Mouse (Mus musculus) T-helper 17 cell (primary cell): ENCODE results near the gene Muc4.

Source experiments
- in situ Hi-C, 2 experiments: fragments of 300-600 bp; cut with MboI, MseI; formaldehyde crosslinking; loops; 1 replicate in 1 of 2; 2 replicates in 1 of 2; pipeline ENCODE4 v1.15.1; 2025; ENCODE audit warnings: high pct_unique_total_duplicates in 2 of 2

The Muc4 gene

DNA sequence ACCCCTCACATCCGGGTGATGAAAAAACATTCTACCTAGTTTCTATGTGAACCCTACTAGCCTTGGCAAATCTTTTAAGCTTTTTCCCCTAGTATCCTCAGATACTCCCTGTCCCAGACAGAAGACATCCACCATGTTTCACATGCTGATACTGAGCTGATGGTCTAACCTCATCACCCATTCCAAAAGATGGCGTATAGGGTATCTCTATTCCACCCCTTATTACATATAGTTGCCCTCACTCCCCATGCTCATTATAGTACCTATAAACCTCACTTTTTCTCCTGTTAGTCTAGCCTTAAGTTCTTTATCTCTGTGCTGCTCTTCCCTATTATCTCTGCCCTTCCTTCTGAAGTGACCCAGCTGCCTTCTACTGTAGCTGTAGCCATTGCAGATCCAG lies at the start of gene Muc4:
Muc4 (plus strand) TSS at position 301 of the 400 bp plus-strand sequence.
- in situ Hi-C loops = no loop called here

DNA sequence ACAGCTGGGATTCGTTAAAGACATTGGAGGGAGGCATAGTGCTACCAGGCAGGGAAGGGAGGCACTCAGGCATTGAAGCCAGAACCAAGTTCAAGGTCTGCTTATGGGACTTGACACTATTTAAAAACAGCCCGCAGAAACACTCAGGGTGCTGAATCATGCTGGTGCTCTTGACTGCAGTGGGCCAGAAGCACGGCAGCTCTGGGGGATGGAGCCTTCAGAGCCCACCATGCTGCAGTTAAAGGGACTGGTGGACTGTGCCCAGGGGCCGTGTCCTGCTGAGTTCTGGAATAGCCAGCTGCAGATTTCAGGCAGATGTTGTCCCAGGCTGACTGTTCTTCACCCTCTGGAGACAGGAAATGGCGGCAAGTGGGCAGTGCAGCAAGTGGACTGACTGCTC lies 49.7 kb upstream of the Muc4 start:
- in situ Hi-C loops = loop anchor here in 1 of 2 experiments (5.0 kb wide), 1 partner anchor 34 kb away; no protein-coding TSS in a partner anchor

DNA sequence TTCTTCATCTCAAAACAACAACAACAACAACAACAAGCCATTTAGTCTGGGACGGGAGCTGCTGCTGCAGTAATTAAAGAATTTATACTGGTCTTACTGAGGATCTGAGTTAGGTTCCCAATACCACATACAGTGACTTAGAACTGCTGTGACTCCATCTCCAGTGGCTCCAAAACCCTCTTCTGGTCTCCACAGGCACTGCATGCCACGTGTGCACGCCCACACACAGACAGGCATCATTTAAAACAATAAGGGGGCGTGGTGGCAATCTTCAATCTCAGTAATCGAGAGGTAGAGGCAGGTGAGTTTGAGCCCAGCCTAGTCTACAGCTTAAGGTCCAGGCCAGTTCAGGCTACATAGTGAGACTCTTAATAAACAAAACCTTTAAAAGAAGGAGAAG lies 48.5 kb upstream of the Muc4 start:
- in situ Hi-C loops = loop anchor here in 1 of 2 experiments (5.0 kb wide), 1 partner anchor 35 kb away; no protein-coding TSS in a partner anchor

DNA sequence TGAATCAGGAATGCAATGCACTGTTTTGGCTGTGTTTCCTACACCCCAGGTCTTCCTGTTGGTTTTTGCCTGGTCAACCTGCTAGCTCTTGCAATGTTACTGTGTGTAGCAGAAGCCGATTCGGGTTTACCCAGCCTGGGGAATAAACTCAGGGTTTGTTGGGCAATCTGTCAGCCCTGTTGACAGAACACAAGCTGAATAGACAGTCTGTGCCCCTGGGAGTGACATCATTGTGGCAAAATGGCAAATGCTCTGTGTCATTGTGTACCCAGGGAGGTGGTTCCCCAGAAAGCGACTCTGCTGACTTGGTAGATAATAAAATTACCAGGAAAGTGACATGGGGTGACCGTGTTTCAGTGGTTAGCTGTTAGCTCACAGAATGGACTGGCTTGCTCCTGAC lies 46.9 kb upstream of the Muc4 start:
- in situ Hi-C loops = loop anchor here in 1 of 2 experiments (5.0 kb wide), 1 partner anchor 36 kb away; no protein-coding TSS in a partner anchor

DNA sequence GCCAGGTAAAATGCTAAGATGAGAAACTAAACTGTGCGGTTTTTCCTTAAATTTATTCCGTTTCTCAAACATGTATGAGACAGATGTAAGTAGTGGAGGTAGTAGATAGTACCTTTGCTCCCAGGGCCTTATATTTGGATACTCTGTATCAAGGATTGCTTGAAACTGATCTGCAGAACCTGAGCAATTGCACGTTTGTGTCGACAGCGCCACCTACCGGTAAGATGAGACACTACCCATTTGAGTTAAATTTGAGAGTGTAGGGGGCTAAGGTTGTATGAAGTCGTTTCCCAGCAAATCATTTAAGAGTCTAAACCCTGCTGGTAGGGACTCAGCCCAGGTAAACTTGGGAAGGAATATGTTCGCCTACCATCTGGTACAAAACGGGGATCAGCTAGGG lies 46.2 kb upstream of the Muc4 start:
- in situ Hi-C loops = loop anchor here in 1 of 2 experiments (5.0 kb wide), 1 partner anchor 37 kb away; no protein-coding TSS in a partner anchor

DNA sequence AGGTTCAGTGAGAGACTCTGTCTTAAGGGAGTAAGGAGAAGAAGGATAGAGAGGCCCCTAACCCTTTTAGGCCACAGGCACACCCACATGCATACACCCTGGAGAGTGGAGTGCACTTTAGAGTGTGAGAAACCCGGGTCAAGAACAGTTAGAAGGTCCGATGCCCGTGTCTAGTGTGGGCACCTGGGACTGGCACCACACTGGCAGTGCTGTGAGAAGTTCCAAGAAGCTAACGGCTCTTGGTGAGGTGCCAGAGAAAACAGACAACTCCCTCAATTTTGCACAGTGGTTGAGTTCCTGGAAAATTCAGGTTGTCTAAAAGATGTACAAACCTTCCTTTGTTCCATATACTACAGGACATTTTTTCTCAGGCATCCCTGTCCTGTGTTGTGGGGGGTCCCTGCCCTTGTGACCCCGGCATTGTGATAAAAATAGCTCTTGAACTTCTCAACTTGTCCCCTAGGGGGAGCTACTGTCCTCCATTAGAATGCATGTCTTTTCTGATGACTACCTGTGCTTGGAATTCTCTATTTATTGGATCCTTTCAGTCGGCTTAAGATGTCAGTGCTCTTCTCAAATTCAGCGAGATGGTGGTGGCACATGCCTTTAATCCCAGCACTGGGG lies 38.7 kb upstream of the Muc4 start:
- in situ Hi-C loops = no loop called here

DNA sequence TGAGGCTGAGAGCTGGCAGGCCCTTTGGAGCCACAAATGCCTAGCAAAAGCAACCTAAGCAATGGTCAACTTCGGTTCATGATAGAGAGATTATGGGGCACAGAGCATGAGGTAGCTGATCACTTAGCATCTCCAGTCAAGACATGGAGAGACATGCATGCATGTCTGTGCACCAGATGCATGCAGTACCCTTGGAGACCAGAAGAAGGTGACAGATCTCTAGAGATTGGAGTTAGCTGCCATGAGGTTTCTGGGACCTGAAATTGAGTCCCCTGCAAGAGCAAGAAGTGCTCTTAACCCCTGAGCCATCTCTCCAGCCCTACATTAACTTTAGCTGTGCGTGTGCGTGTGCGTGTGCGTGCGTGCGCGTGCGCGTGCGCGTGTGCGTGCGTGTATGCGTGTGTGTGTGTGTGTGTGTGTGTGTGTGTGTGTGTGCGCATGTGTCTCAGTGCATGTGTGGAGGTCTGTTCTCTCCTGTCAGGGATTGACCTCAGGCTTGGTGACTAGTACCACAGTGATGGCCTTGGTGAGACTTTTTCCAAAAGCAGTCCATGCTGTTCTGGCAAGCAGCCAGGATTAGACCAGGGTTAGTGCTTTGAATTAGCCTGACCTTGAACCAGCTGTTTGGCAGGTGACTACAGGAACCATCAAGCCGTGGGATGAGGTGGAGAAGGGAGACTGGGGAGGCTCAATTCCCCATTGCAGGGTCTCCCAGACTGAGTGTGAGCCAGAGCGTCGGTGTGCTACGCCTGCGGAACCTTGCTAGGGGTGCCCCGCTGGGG lies 37.8 kb upstream of the Muc4 start:
- in situ Hi-C loops = no loop called here

DNA sequence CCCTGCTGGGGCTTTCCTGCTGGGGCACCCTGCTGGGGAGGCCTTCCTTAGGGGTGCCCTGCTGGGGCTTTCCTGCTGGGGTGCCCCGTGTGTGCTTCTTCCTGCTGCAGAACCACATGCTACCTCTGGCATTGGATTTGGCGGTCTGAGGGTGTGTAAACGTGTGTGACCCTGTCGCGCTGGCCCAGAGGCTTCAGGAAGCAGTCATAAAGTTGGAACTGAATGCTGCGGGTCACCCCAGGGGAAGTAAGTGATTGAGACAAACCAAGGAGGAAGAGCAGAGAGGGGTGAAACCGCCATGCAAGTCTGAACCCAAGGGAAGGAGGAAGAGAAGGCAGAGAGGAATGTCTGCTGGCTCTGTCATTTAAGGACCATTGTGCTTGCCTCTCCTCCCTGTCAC lies 37.1 kb upstream of the Muc4 start:
- in situ Hi-C loops = no loop called here

DNA sequence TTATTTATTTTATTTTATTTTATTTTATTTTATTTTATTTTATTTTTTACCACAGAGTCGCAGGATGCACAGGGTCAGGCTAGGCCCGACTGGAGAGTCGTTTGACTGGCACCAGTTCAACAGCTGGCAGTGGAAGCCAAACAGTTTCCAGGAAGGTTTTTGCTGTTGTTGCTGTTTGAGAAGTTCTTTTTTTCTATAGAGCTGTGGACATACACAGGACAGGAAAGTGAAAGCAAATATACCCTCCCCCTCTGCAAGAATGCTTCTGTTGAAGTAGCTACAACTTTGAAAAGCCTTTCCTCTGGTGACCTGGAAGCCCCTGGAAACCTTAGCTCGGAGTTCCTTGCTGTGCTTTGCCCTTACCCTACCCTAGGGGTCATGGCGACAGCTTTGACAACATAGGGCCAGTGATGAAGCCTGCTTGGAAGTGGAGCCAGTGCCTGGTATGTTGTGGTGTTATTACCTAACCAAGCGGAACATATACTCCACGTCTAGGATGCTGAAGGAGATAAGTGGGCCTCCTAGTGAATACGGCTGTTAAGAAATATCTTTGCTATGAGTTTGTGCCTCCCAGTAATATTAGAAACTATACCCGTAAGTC lies 32.3 kb upstream of the Muc4 start:
- in situ Hi-C loops = loop anchor here in 1 of 2 experiments (10.0 kb wide), 1 partner anchor 191 kb away; no protein-coding TSS in a partner anchor

DNA sequence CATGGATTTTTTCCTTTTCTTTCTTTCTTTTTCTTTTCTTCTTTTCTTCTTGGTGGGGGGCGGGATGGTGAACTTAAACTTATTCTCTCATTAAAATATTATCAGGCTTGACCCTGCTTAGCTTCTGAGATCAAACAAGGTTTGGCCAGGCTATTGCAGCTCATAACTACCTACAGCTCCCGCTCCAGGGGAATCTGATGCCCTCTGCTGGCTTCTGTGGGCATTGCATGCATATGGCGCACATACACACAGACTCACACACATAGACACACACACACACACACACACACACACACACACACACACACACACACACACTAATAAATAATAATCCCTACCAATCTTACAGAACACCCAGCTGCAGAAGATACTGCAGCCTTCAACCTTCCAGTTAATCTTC lies 30.1 kb upstream of the Muc4 start:
- in situ Hi-C loops = loop anchor here (5.0 to 10.0 kb wide), 3 partner anchors 57 to 189 kb away; no protein-coding TSS in a partner anchor

DNA sequence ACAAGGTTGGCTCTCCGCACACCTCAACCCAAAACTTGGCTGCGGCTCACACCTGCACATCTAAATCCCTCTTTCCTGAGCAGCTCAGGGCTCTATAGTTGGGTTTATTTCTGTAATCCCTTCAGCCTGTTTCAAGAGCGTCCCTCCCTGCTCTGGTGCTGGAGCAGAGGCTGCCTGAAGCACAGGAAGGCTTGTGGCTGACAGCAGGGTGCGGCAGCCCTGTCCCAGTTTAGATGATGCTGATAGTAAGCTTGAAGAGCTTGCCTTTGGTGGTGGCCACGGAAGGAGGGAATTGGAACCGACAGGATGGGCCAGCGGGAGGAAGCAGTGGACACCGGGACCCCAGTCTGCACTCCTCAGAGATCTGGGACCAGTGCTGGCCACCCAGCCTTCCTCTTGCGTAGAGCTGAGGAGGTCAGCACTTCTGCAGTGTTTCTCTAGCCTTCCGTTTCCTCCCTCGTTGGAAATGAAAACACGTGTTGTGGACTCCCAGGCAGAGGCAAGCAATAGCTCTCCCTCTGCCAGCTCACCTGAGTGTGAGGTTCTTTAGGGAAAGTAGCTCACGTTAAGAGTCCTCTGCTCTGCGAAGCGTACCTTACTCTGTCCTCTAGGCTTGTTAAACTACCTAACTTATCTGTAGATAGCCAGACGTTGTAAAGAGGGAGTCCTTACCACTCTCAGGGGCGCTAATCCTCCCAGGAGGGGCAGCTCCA lies 28.4 kb upstream of the Muc4 start:
- in situ Hi-C loops = loop anchor here (5.0 to 10.0 kb wide), 3 partner anchors 55 to 188 kb away; no protein-coding TSS in a partner anchor

DNA sequence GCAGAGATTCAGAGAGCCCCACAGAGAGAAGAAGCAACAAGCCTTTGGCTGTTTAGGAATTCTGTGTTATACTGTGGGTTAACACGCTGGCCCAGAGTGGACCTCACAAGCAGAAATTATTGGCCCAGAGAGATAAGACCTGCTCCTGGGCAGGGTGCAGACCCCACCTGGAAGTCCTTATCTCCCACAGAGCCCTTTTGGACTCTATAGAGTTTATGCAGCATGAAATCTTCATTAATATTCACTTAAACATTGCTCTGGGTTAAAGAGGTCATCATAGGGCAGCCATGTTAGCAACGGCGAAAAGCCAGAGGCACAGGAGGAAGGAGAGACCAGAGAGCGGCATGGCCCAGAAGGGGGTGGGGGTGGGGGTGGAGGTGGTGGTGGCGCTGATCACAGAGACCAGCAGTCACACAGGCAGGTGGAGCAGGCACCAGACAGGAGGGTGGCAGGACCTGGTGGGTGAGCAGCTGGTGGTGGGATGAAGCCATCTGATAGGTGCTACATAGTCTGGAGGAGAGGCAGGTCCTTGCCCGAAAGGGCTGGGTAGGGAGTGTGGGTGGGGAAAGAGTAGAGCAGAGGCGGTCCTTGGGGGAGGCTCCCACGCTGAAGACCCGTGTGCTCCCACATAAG lies 27.7 kb upstream of the Muc4 start:
- in situ Hi-C loops = loop anchor here (5.0 to 10.0 kb wide), 3 partner anchors 54 to 187 kb away; no protein-coding TSS in a partner anchor

DNA sequence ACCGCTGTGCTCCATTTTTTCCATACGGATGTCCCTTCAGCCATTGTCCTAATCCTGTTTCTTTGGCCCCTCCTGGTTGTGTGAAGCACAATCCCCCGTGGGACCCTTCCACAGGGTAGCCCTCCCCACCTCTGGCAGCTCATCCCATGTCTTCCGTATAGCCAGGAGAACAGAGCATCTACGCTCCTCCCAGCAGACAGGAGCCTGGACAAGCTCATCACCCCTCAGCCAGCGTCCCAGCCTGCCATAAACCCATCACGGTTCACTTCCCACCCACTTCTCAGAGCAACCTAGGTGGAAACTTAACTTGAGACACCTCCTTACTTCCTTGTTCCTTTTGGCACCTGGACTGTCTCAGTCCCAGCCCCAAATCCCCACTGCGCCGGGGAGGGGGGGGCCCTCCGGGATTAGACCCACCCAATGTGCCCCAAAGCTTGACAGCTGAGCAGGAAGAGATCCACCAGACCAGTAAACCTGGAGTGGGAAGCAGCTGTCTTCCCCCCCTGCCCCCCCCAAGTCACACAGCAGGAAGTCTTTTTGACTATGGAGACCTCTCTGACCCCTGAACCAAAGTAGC lies 27.1 kb upstream of the Muc4 start:
- in situ Hi-C loops = loop anchor here (5.0 to 10.0 kb wide), 3 partner anchors 54 to 186 kb away; no protein-coding TSS in a partner anchor

DNA sequence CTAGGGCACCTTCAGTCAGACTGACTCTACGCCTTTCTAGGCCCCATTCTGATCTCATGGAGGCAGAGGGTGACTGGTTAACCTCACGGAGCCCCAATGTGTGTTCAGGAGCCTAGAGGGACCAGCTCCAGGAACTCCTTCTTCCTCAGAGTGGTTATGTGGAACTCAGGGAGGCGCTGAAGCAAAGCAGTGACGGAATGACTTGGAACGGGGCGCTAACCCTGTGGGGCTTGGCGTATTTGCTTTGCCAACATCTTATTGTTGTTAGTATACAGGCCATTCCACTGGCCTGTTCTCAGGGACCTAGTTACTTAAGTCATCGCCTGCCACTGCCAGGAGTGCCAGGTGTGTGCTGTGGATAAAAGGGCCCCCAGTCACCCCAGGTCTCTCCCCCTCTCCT lies 26.6 kb upstream of the Muc4 start:
- in situ Hi-C loops = loop anchor here (5.0 to 10.0 kb wide), 3 partner anchors 53 to 186 kb away; no protein-coding TSS in a partner anchor

DNA sequence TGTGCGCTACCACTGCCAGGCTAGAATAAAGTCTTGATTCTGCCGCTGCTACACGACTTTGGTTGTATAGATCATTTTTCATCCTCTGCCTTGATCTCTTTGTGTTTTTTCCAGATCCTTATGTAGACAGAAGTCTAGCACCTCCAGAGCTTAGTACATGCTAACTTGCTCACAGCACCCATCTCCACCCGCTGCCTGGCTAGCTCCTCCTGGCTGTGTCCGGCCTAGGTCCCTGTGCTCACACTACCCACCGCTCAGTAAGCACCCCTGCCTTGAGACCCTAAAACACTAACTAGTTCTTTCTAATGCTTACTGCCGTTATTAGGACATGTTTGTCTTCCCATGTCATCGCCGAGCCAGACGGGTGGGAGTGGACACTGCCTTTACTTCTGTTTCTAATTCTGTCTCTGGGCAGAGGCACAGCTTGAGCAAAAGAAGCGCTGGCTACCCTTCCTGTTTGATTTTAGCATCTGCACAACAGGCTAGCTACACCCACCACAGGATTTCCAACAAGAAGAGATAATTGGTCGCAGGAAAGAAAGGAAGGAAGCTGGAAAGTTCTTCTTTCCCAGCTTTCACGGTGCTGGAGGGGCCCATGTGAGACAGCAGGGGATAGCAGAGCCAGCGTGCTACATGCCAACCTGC lies 25.1 kb upstream of the Muc4 start:
- in situ Hi-C loops = no loop called here

DNA sequence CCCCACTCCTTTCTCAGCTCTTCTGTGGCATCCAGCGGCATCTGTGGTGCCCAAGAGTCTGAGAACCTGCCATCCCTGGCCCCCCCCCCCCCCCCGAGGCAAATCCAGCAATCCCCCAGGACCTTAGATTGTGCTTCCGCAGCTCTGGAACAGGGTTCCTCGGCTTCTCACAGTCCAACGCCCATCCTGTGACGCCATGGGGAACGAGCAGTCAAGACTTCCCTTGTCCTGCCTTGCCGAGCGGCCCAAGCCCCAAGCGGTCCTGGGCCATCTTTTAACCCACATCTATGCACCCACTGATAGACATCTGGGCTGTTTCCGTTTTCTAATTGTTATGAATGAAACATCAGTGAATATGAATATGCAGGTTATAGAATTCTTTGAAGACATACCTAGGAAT lies 23.5 kb upstream of the Muc4 start:
- in situ Hi-C loops = no loop called here

DNA sequence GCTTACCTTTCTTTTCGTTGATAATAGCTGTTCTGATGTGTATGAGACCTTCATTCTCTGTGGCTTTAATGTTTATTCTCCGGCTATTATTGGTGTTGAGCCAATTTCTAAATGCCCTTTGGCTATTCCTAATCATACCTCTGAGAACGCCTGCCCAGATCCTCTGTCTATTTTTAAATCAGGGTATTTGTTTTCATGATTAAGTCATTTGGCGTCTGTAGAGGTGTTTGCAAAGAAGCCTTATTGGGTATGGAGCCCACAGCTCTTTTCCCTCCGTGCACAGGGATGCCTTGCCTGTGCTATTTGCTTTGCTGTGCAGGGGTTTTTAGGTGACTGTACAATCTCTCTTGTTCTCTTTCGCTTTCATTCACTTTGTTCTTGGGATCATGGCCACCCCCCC lies 22.1 kb upstream of the Muc4 start:
- in situ Hi-C loops = no loop called here

DNA sequence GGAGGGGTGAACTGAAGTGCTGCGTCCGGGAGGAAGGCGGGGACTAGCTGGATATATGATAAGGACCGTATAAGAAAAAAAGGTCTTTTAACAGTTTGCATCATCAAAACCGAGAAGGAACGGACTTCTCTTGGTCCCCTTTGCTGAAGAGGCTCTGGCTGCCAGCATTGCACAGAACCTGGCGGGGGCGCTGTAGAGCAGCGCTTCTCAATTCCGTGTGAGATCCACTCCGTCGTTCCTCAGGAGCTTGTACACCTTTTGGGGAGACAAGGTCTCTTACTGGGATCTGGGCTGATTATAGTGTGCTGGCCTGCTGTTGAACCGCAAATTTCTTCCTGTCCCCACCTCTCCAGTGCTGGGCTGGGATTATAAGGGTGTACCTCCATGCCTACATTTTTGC lies 20.3 kb upstream of the Muc4 start:
- in situ Hi-C loops = no loop called here

DNA sequence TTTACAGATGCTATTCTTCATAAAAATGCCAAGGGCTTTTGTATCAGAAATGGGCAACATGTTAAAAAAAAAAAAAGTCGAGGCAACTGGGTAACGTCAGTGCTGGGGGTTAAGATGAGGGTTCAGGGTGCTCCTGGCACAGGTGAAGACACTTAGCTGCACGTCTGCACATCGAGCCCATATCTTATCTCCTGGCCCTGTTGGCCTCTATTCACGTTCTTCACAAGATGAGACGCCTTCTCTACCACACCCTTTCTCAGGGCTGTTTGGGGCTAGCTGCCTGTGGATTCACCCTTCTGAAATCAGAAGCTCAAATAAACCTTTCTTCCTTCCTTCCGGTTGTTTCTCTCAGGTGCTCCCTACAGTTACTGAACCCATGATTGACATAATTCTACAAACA lies 12.5 kb upstream of the Muc4 start:
- in situ Hi-C loops = no loop called here

DNA sequence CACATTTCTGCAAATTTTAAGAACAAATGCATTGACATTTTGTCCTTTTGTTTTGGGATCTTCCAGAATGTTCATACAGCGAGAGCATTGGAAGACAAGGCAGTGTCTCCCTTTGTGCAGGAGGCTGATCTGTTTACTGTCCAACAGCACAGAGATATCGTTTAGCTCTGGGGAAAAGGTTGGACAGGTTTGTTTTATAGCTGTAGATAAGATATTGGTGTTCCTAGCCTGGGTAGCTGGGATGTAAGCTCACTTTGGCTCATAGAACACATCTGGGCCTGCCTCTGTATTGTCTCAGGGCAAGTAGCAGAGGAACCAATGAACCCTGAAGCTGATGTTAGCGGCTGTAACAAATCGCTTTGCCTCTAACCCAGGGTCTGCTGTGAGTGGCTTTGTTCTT lies 11.9 kb upstream of the Muc4 start:
- in situ Hi-C loops = no loop called here
